Comparison of ENCODE assay signal across 8 mouse cellular contexts in the genomic region with DNA sequence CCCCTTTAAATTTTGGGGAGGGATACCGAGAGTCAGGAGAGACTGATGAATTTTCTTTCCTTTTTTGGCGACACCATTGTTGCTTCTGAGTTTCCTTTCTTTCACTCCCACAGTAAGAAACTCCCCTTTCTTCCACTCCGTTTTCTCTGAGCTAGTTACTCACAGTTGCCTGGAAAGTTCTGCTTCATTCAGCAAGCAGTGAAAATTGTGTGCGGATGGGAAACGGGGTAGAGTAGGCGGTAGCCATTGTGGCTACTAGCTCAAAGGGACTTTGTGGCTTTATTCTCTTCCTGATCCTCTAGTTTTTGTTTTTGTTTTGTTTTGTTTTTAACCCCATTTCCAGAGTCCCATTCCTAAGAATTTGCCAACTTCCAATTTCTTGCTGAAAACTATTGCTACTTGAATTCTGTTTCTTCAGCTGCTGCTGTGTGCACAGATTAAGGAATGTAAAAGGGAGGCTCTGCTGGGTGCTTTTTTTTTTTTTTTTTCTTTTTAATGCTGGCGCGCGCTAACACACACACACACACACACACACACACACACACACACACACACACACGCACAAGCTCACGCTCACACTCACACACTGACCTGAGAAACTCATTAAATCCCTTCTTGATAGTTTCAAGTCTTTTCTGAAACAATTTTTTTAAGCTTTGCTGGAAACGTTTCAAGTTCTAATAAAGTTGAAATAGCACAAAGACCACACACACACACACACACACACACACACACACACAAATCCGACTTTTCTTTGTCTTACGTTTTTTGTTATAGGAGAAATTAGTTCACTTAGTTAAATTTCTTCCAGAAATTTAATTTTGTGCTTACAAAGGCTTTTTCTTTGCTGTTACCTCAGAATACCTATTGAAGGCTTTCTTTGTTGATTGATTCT. TPM values are rescaled to one million over a fixed set of nuclear protein-coding genes. Genes with fewer than 3 reads are reported as not detected.
DNase-seq lines count a peak whose midpoint lies in the region; ATAC-seq and TF ChIP-seq lines count a peak whose summit lies in the region.

No protein-coding gene starts in this region.

- peak overlapping the region; percentile 69 for H3K4me3 ChIP-seq in layer of hippocampus, adult 2 months
- H3K4me3 ChIP-seq in heart, postnatal 0 days (ENCODE audit: low read depth, low read length): peak overlapping the region; percentile 69
- peak overlapping the region; percentile 72 for H3K4me3 ChIP-seq in midbrain, embryonic 10.5 days

- ATAC-seq in heart, postnatal 0 days (ENCODE audit: insufficient read depth, low read depth): no peak; the same call in 1 of the 2 replicates
- ATAC-seq in inflammation-experienced regulatory T-cells, adult 6 months: no peak

- no peaks in the 10 kb centered on the region for H3K4me1 ChIP-seq in heart, postnatal 0 days (ENCODE audit: control insufficient read depth, insufficient read depth)
- H3K4me1 ChIP-seq in midbrain, embryonic 10.5 days: peaks cover 14% of the 10 kb centered on the region; the same call in 1 of the 2 replicates

- H3K27me3 ChIP-seq in heart, postnatal 0 days (ENCODE audit: control insufficient read depth, insufficient read depth, low read length): no peaks in the 10 kb centered on the region
- no peaks in the 10 kb centered on the region for H3K27me3 ChIP-seq in midbrain, embryonic 10.5 days (ENCODE audit: low read depth, poor library complexity, severe bottlenecking)

- H3K9me3 ChIP-seq in heart, postnatal 0 days (replicated peaks; ENCODE audit: control insufficient read depth, low read length): no peaks in the 10 kb centered on the region
- 0 out of 2 replicates have a peak, but pooled peaks cover 3% of the 10 kb centered on the region for H3K9me3 ChIP-seq in midbrain, embryonic 10.5 days (replicated peaks)

- 7% methylated on average over 14 of the region's 14 CpGs for WGBS in heart, postnatal 0 days
- WGBS in midbrain, embryonic 10.5 days: 13% methylated on average over 14 of the region's 14 CpGs

- no peaks in the 10 kb centered on the region for H3K36me3 ChIP-seq in heart, postnatal 0 days (replicated peaks; ENCODE audit: control insufficient read depth, insufficient read depth, low read length)
- H3K36me3 ChIP-seq in midbrain, embryonic 10.5 days: no peaks in the 10 kb centered on the region

- no peak for TF ChIP-seq CTCF in layer of hippocampus, adult 2 months (conservative IDR thresholded peaks at IDR 0.05)
- TF ChIP-seq CTCF in heart, postnatal 0 days (IDR thresholded peaks at IDR 0.05; ENCODE audit: low read depth): no peak

- peak overlapping the region; percentile 75 for H3K4me2 ChIP-seq in heart, postnatal 0 days (ENCODE audit: low read depth, low read length)

- H3K9ac ChIP-seq in heart, postnatal 0 days (replicated peaks; ENCODE audit: low read depth, low read length): peak overlapping the region; percentile 52

- peak overlapping the region; percentile 47; the same call in 1 of the 2 replicates for H3K27ac ChIP-seq in layer of hippocampus, adult 2 months
- H3K27ac ChIP-seq in heart, postnatal 0 days (ENCODE audit: low read depth): peak overlapping the region; percentile 92
- H3K27ac ChIP-seq in midbrain, embryonic 10.5 days (replicated peaks): peak overlapping the region; percentile 93

- no peak for DNase-seq in layer of hippocampus, adult 2 months (ENCODE audit: low spot score in 2 of 2)
- no peak for DNase-seq in layer of hippocampus, postnatal 25 days (ENCODE audit: extremely low spot score in 1 of 2, low spot score in 1 of 2)
- peak; percentile 56 for DNase-seq in embryo, embryonic 10.5 days (ENCODE audit: low spot score)
- DNase-seq in heart, postnatal 0 days (ENCODE audit: low spot score): peak; percentile 26
- DNase-seq in midbrain, embryonic 10.5 days (ENCODE audit: low spot score): peak; percentile 25
- DNase-seq in urinary bladder, postnatal 25 days (ENCODE audit: low spot score): no peak
- no peak for DNase-seq in urinary bladder, postnatal 4 days (ENCODE audit: low spot score in 2 of 2)

- TF ChIP-seq EP300 in heart, postnatal 0 days (IDR thresholded peaks at IDR 0.05; ENCODE audit: low read depth): no peak

RNA-seq across cellular contexts. Expression of gene Tmem47, which starts 1.5 kb away (rescaled TPM):
- total RNA-seq in layer of hippocampus, adult 2 months (2021): 100 to 1,000 TPM in 1 of 2 experiments, 10 to 100 TPM in 1; 89.5 to 101 TPM
- total RNA-seq in layer of hippocampus, postnatal 25 days (2021): 10 to 100 TPM; 93.7 to 98.2 TPM
- 46.5 and 60.9 TPM in 2 replicates for total RNA-seq in heart, postnatal 0 days (2014; rRNA removed; ENCODE audit: low replicate concordance)
- 12.4 and 12.6 TPM in 2 replicates for polyA plus RNA-seq in heart, postnatal 0 days (2015; fragmentation: Nextera tagmentation; extraction: Ambion mirVana)
- polyA plus RNA-seq in midbrain, embryonic 10.5 days (2016; fragmentation: Nextera tagmentation; extraction: Ambion mirVana): 57.0 and 62.6 TPM in 2 replicates
- not detected for polyA plus RNA-seq in inflammation-experienced regulatory T-cells, adult 6 months (2017; shearing (Covaris generic))

Comparison
In these comparisons a context has a peak if more than half of its experiments do, and no peak if none do; other contexts are left out.
1. DNase-seq: peak in embryo, embryonic 10.5 days (single experiment), heart, postnatal 0 days (single experiment) and midbrain, embryonic 10.5 days (single experiment); none in layer of hippocampus, adult 2 months (0 of 2), layer of hippocampus, postnatal 25 days (0 of 2), urinary bladder, postnatal 25 days (single experiment) and urinary bladder, postnatal 4 days (0 of 2).
2. Peak in every context shown above with its lines, with median percentiles within 50 percentile points of each other: H3K27ac ChIP-seq and H3K4me3 ChIP-seq.